Mouse (Mus musculus) bone marrow, adult 2 months (tissue): ENCODE measurements around the gene Snx1. TPM values are rescaled to one million over a fixed set of nuclear protein-coding genes. Genes with fewer than 3 reads are reported as not detected.

Source experiments
- H3K27ac ChIP-seq: fragments of 200-500 bp; 2 replicates; pipeline ENCODE4 v1.5.1; 2012; ENCODE audit warnings: low read depth, mild to moderate bottlenecking, control low read depth, inconsistent platforms, low read length; ENCODE audit not compliant: control insufficient read depth, poor library complexity, insufficient read depth
- H3K4me1 ChIP-seq: fragments of 200-500 bp; 2 replicates; pipeline ENCODE4 v1.6.1; 2011; ENCODE audit warnings: low read length; ENCODE audit not compliant: control insufficient read depth, insufficient read depth
- H3K4me3 ChIP-seq: fragments of 200-500 bp; replicated peaks from 2 replicates; pipeline ENCODE3; 2011; ENCODE audit warnings: mild to moderate bottlenecking, low read depth, low read length, control low read depth; ENCODE audit not compliant: control insufficient read depth
- CTCF ChIP-seq: fragments of 200-500 bp; IDR thresholded peaks from 2 replicates; pipeline ENCODE4 v1.5.1; 2011; ENCODE audit warnings: low read length, control low read depth; ENCODE audit not compliant: control insufficient read depth, insufficient read depth
- POLR2A ChIP-seq: fragments of 200-500 bp; IDR thresholded peaks from 2 replicates; pipeline ENCODE4 v1.6.1; 2011; ENCODE audit warnings: low read depth, mild to moderate bottlenecking, control low read depth, low read length, borderline replicate concordance; ENCODE audit not compliant: control insufficient read depth
- WGBS: fragments of 180-500 bp; shearing (Covaris S2); methylation state at CpG from one replicate; pipeline ENCODE4 v1.1.7; 2018; 5-methylcytosine and 5-hydroxymethylcytosine counted together
- polyA plus RNA-seq: library from polyadenylated mRNA; stranded (reverse); fragments of >200 nt; gene quantifications from 2 replicates; pipeline ENCODE4 v1.2.4, GENCODE M21; 2011; ENCODE audit warnings: low replicate concordance; ENCODE audit not compliant: missing spikeins, insufficient read depth, insufficient read length

Gene Snx1
- polyA plus RNA-seq, 1 experiment, result 44.1 TPM

- H3K27ac ChIP-seq, result peak overlapping the region; percentile 77
- peak overlapping the region; percentile 79 for H3K4me3 ChIP-seq
- H3K4me1 ChIP-seq, result peaks cover 3% of the 10 kb centered on the region
- TF ChIP-seq CTCF, result no peak
- TF ChIP-seq POLR2A, result peak; percentile 96
- 15% methylated on average over 33 of the region's 33 CpGs for WGBS
Measured at GRCm38 (mm10) chr9:66124681-66125542, 1.5 kb downstream of the Snx1 start.

- TF ChIP-seq POLR2A (no peak), CTCF (no peak)
- peak overlapping the region; percentile 77 for H3K27ac ChIP-seq
- H3K4me3 ChIP-seq, result peak overlapping the region; percentile 79
- peaks cover 3% of the 10 kb centered on the region for H3K4me1 ChIP-seq
- WGBS, result under 1% methylated on average over 12 of the region's 12 CpGs
Measured at GRCm38 (mm10) chr9:66124111-66124531, 2.3 kb downstream of the Snx1 start.

GRCm38 (mm10) chr9:66123648-66124047 is 2.7 kb downstream of the Snx1 start:
- Histone ChIP-seq H3K4me3 (peak overlapping the region; percentile 79), H3K27ac (no peak overlapping the region), H3K4me1 (peaks cover 3% of the 10 kb centered on the region)
- WGBS, result 2% methylated on average over 5 of the region's 5 CpGs
- TF ChIP-seq POLR2A (no peak), CTCF (no peak)

- Histone ChIP-seq H3K27ac (no peak overlapping the region), H3K4me3 (no peak overlapping the region), H3K4me1 (peaks cover 4% of the 10 kb centered on the region)
- no peak for TF ChIP-seq CTCF
- no peak for TF ChIP-seq POLR2A
Measured at GRCm38 (mm10) chr9:66121421-66121820, 5.0 kb downstream of the Snx1 start.

- TF ChIP-seq POLR2A (no peak), CTCF (no peak)
- Histone ChIP-seq H3K4me3 (no peak overlapping the region), H3K27ac (no peak overlapping the region), H3K4me1 (peaks cover 4% of the 10 kb centered on the region)
- WGBS, result 71% methylated on average over 3 of the region's 3 CpGs
Measured at GRCm38 (mm10) chr9:66120945-66121344, 5.4 kb downstream of the Snx1 start.

- Histone ChIP-seq H3K27ac (no peak overlapping the region), H3K4me3 (no peak overlapping the region), H3K4me1 (peaks cover 2% of the 10 kb centered on the region; the same call in 1 of the 2 replicates)
- WGBS, result 73% methylated on average over 4 of the region's 4 CpGs
- TF ChIP-seq POLR2A (no peak), CTCF (no peak)
Measured at GRCm38 (mm10) chr9:66120106-66120505, 6.3 kb downstream of the Snx1 start.

GRCm38 (mm10) chr9:66119498-66119897 is 6.9 kb downstream of the Snx1 start:
- TF ChIP-seq CTCF (no peak), POLR2A (no peak)
- Histone ChIP-seq H3K27ac (no peak overlapping the region), H3K4me1 (peaks cover 4% of the 10 kb centered on the region; the same call in 1 of the 2 replicates), H3K4me3 (no peak overlapping the region)
- 58% methylated on average over 2 of the region's 2 CpGs for WGBS

- Histone ChIP-seq H3K4me1 (peaks cover 4% of the 10 kb centered on the region; the same call in 1 of the 2 replicates), H3K27ac (peak overlapping the region; percentile 4; the same call in 1 of the 2 replicates), H3K4me3 (no peak overlapping the region)
- TF ChIP-seq CTCF, result no peak
- TF ChIP-seq POLR2A, result no peak
- 57% methylated on average over 8 of the region's 8 CpGs for WGBS
Measured at GRCm38 (mm10) chr9:66116890-66117289, 9.5 kb downstream of the Snx1 start.

GRCm38 (mm10) chr9:66114341-66114740 is 12.0 kb downstream of the Snx1 start:
- H3K4me1 ChIP-seq, result peaks cover 4% of the 10 kb centered on the region; the same call in 1 of the 2 replicates
- 19% methylated on average over 3 of the region's 3 CpGs for WGBS
- TF ChIP-seq POLR2A (no peak), CTCF (no peak)
- no peak overlapping the region for H3K27ac ChIP-seq
- no peak overlapping the region for H3K4me3 ChIP-seq
